Mouse (Mus musculus) ES-Bruce4 (cell line): ENCODE data around the gene Nsd2. TPM values are rescaled to one million over a fixed set of nuclear protein-coding genes. Genes with fewer than 3 reads are reported as not detected.
A peak's percentile ranks its signal among the peaks of the same experiment; 100 is the strongest.
"Not testable (repeated sequence)": the region's sequence is repeated elsewhere in the genome, so short reads cannot be mapped to it uniquely, and the experiment has no call there.

ENCODE experiments used
- H3K27ac ChIP-seq: 2 replicates; pipeline ENCODE4 v1.5.1; 2012; ENCODE audit warnings: low read length, inconsistent platforms; ENCODE audit not compliant: insufficient read depth
- H3K27me3 ChIP-seq: 2 replicates; pipeline ENCODE4 v1.6.1; 2012; ENCODE audit warnings: mild to moderate bottlenecking, low read length, inconsistent platforms; ENCODE audit not compliant: control insufficient read depth, poor library complexity, insufficient read depth, severe bottlenecking
- H3K36me3 ChIP-seq: 2 replicates; pipeline ENCODE4 v1.6.1; 2012; ENCODE audit warnings: inconsistent platforms, mild to moderate bottlenecking, low read length, moderate library complexity; ENCODE audit not compliant: control insufficient read depth, poor library complexity, insufficient read depth, severe bottlenecking
- H3K4me1 ChIP-seq: one replicate; pipeline ENCODE4 v1.8.1; 2011; ENCODE audit warnings: low read length; ENCODE audit not compliant: control insufficient read depth, insufficient read depth
- H3K4me3 ChIP-seq: 2 replicates; pipeline ENCODE4 v1.5.1; 2011; ENCODE audit warnings: low read depth, mild to moderate bottlenecking, low read length
- H3K9ac ChIP-seq: 2 replicates; pipeline ENCODE4 v1.6.1; 2012; ENCODE audit warnings: low read depth, mild to moderate bottlenecking, inconsistent platforms; ENCODE audit not compliant: poor library complexity, severe bottlenecking
- H3K9me3 ChIP-seq: replicated peaks from 2 replicates; pipeline ENCODE4 v1.6.1; 2012; ENCODE audit warnings: mild to moderate bottlenecking, low read length, inconsistent platforms; ENCODE audit not compliant: control insufficient read depth, poor library complexity, insufficient read depth, severe bottlenecking
- CTCF ChIP-seq: IDR thresholded peaks from one replicate; pipeline ENCODE4 v1.8.1; 2011; ENCODE audit warnings: low read depth, low read length
- EP300 ChIP-seq: IDR thresholded peaks from 2 replicates; pipeline ENCODE4 v1.6.1; 2011; ENCODE audit warnings: low read depth, low read length; ENCODE audit not compliant: insufficient read depth
- POLR2A ChIP-seq: IDR thresholded peaks from one replicate; pipeline ENCODE4 v1.8.1; 2011; ENCODE audit warnings: low read length; ENCODE audit not compliant: insufficient read depth
- polyA plus RNA-seq: library from polyadenylated mRNA; stranded (reverse); fragments of >200 nt; gene quantifications from 2 replicates; pipeline ENCODE4 v1.2.4, GENCODE M21; 2011; ENCODE audit warnings: low read depth; ENCODE audit not compliant: missing spikeins, insufficient read depth, insufficient read length

Nsd2 gene
- polyA plus RNA-seq, 1 experiment: 109 TPM

DNA sequence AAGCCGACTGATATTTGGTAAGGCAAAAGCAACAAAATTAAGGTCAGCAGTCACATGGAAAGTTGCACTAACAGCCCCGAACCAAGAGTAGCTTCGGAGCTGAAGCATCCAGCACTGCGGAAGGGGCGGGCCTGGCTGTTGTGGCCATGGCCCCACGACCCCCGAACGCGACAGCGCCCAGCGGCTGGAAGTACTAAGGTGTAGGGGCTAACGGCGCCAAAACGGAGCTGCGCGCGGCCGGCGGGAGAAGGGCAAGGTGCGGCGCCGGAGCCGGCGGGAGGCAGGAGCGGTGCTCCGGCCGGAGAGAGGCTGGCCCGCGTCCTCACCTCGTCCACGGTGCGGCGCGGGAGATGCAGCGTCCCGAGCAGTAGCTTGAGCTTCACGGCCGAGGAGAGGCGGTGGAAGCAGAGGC, 115.2 kb downstream of the Nsd2 start:
- H3K4me3 ChIP-seq: peak overlapping the region; percentile 76

DNA sequence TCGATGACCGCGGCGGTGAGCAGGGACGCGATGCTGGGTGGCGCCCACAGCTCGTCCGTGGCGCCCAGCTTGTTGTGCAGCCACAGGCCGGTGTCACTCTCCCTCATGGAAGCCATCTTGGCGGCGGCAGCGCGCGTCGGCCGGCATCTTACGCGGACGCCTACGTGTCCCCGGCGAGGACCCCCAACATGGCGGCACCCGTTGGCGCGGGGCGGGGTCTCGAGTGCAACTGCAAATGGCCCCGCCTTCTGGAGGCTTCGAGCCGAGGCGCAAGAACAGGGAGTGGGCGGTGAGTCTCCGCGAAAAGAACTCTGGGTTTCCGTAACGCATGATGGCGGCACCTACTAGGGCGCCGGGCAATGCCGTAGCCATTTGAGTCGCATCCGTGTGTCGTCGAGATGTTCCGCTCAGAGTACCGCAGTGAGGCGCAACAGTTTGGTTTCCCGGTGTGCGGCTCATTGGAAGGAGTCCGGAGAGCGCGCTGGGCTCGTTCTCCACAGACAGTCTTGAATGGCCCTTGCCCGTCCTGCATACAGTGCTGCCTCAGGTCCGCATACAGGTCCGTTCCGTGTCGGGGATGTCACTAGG, 115.7 kb downstream of the Nsd2 start, which contains the start of gene Nelfa:
Gene Nelfa (minus strand): TSS at position 294 of the 588 bp plus-strand sequence.
- TF ChIP-seq CTCF (no peak), EP300 (no peak), POLR2A (peak; percentile 28)
- Histone ChIP-seq H3K4me3 (peak within 1 kb of the TSS; percentile 82), H3K27ac (peak within 1 kb of the TSS; percentile 27), H3K9me3 (no peaks in the 10 kb centered on the region), H3K9ac (peak within 1 kb of the TSS; percentile 84), H3K4me1 (peaks cover 2% of the 10 kb centered on the region), H3K27me3 (no peaks in the 10 kb centered on the region), H3K36me3 (no peaks in the 10 kb centered on the region; the same call in 1 of the 2 replicates)

More for the DNA sequence above, 115.2 kb downstream of the Nsd2 start:
- Histone ChIP-seq H3K27me3 (no peaks in the 10 kb centered on the region), H3K4me1 (peaks cover 2% of the 10 kb centered on the region), H3K9ac (peak overlapping the region; percentile 84), H3K27ac (peak overlapping the region; percentile 27), H3K36me3 (no peaks in the 10 kb centered on the region; the same call in 1 of the 2 replicates), H3K9me3 (no peaks in the 10 kb centered on the region)
- no peak for TF ChIP-seq EP300
- peak; percentile 10 for TF ChIP-seq POLR2A
- no peak for TF ChIP-seq CTCF

DNA sequence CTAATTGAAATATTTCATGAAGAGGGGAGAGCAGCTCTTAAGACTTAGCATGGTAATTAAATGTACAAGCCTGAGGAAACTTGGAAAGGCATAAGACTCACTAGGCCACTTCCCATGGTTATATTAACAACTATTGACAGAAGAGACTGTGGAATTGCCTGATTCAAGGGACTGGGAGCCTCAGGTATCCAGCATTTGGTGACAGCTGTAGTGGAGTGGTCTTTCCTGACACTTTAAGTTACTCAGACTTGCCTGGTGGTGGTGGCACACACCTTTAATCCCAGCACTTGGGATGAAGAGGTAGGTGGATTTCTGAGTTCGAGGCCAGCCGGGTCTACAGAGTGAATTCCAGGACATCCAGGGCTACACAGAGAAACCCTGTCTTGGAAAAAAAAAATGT, 116.7 kb downstream of the Nsd2 start:
- Histone ChIP-seq H3K27me3 (no peaks in the 10 kb centered on the region), H3K9ac (no peak overlapping the region; the same call in 1 of the 2 replicates), H3K9me3 (no peaks in the 10 kb centered on the region), H3K27ac (no peak overlapping the region), H3K36me3 (no peaks in the 10 kb centered on the region), H3K4me1 (peaks cover 2% of the 10 kb centered on the region), H3K4me3 (no peak overlapping the region)
- TF ChIP-seq CTCF (no peak), POLR2A (no peak), EP300 (no peak)

DNA sequence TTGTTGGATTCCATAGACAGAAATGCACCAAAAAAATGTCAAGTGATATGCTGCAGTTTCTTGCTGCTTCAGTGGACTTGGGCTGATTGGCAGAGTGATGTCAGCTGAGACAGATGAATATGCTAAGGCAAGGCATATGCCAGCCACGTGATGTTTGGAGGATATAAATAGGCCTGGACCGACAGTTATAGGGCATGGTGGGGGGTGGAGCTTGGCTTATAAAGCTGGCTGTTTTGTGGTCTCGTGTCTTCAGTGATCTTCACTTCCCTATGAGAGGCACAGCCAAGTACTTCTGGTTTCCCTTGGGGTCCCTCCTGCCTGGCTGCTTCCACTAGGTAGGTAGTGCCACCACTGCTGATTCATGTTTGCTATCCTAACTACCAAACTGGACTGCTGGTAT, 117.9 kb downstream of the Nsd2 start:
- no peaks in the 10 kb centered on the region for H3K4me1 ChIP-seq
- no peak overlapping the region for H3K4me3 ChIP-seq
- H3K9me3 ChIP-seq: no peaks in the 10 kb centered on the region
- no peaks in the 10 kb centered on the region for H3K27me3 ChIP-seq
- H3K27ac ChIP-seq: no peak overlapping the region
- H3K9ac ChIP-seq: no peak overlapping the region
- TF ChIP-seq EP300: no peak
- no peak for TF ChIP-seq CTCF
- no peak for TF ChIP-seq POLR2A
- H3K36me3 ChIP-seq: no peaks in the 10 kb centered on the region

DNA sequence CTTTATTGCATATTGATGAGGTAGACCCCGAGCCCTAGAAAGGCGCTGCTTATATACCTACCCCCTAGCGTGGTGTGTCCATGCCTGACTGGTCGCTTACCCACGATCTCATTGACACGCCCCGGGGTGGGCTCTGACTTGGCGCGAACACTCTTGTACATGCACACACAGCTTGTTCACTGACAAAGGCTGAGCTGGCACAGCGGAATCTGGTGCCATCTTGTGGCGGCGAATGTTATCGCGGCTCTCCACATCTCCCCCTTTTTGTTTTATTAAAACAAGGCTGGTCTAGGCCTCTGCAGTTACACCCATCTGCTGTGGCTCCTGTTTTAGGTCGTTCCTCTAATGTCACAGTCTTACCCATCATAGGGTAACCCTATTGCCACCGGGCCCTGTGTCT, 126.5 kb downstream of the Nsd2 start:
- not testable (repeated sequence) for H3K4me1 ChIP-seq, H3K27ac ChIP-seq, H3K27me3 ChIP-seq, H3K36me3 ChIP-seq, H3K4me3 ChIP-seq, H3K9ac ChIP-seq
- TF ChIP-seq CTCF: peak; percentile 24
- H3K9me3 ChIP-seq: peaks cover 15% of the 10 kb centered on the region

Other genes with a start within 250 kb of the Nsd2 start
- gene Fam53a, start 191.1 kb upstream of the Nsd2 start, polyA plus RNA-seq: 26.8 and 29.7 TPM in 2 replicates
- gene Gm9903, start 190.8 kb upstream of the Nsd2 start, polyA plus RNA-seq: 0.38 TPM in 1 of 2 replicates, not detected in the other
- gene Slbp, start 168.2 kb upstream of the Nsd2 start, polyA plus RNA-seq: 109 and 121 TPM in 2 replicates
- 162 and 185 TPM in 2 replicates for gene Tacc3, start 162.6 kb upstream of the Nsd2 start, polyA plus RNA-seq
- gene Tmem129, start 162.3 kb upstream of the Nsd2 start, polyA plus RNA-seq: 7.3 and 9.5 TPM in 2 replicates
- 2.9 and 4.0 TPM in 2 replicates for gene Fgfr3, start 99.1 kb upstream of the Nsd2 start, polyA plus RNA-seq
- 34.2 and 36.7 TPM in 2 replicates for gene Letm1, start 37.9 kb upstream of the Nsd2 start, polyA plus RNA-seq
- gene Nelfa, start 115.7 kb downstream of the Nsd2 start, polyA plus RNA-seq: 51.2 and 56.1 TPM in 2 replicates
- 1.9 and 3.1 TPM in 2 replicates for gene Gm1673, start 162.7 kb downstream of the Nsd2 start, polyA plus RNA-seq
- gene Nat8l, start 175.3 kb downstream of the Nsd2 start, polyA plus RNA-seq: 0.63 and 0.84 TPM in 2 replicates